ENCODE assay signal across 27 mouse cellular contexts in genomic region chr5:147302141-147302540, GRCm38 (mm10). TPM values are rescaled to one million over a fixed set of nuclear protein-coding genes. Genes with fewer than 3 reads are reported as not detected.
"Had no signal": no experiment of that assay in that cellular context is flagged by ENCODE, and none has a peak within 500 bp of the region (broad histone marks: within the 10 kb centered on the region; RNA-seq: fewer than 3 reads in every experiment).

No protein-coding gene starts in this region.

- H3K4me2 ChIP-seq: kidney, embryonic 15.5 days; limb, embryonic 13.5 days; lung, embryonic 14.5 days; midbrain, embryonic 13.5 days had no signal

- H3K27ac ChIP-seq: kidney, embryonic 15.5 days; left cerebral cortex, adult 2 months; limb, embryonic 13.5 days; liver, embryonic 14.5 days; macrophage; midbrain, embryonic 13.5 days had no signal

- H3K36me3 ChIP-seq: kidney, embryonic 15.5 days; limb, embryonic 13.5 days; midbrain, embryonic 13.5 days had no signal

- H3K9me3 ChIP-seq: kidney, embryonic 15.5 days; limb, embryonic 13.5 days; midbrain, embryonic 13.5 days had no signal

- H3K9ac ChIP-seq: kidney, embryonic 15.5 days; limb, embryonic 13.5 days; liver, embryonic 14.5 days; liver, postnatal 0 days; lung, embryonic 14.5 days; midbrain, embryonic 13.5 days had no signal

- H3K4me3 ChIP-seq: kidney, embryonic 15.5 days; left cerebral cortex, adult 2 months; limb, embryonic 13.5 days; midbrain, embryonic 13.5 days had no signal

- DNase-seq: kidney, adult 11 months; kidney, adult 8-10 months; kidney, postnatal 10 days; kidney, postnatal 36 days; layer of hippocampus, postnatal 36 days; liver; lung, embryonic 14.5 days; thymus, adult 18-20 months; thymus, postnatal 4 days had no signal

- ATAC-seq: liver, postnatal 0 days; lung, postnatal 0 days; midbrain, embryonic 13.5 days had no signal

RNA-seq across cellular contexts. Expression of gene Cdx2, which starts 4.9 kb away (rescaled TPM):
- total RNA-seq: layer of hippocampus, adult 8-10 months; layer of hippocampus, postnatal 10 days; layer of hippocampus, postnatal 36 days; left cerebral cortex, adult 2 months; left cerebral cortex, postnatal 10 days; left cerebral cortex, postnatal 36 days; megakaryocyte, adult 5-6 weeks; midbrain, postnatal 0 days had no signal
- polyA plus RNA-seq: kidney, embryonic 15.5 days; liver, embryonic 14.5 days; liver, postnatal 0 days; lung, embryonic 14.5 days; lung, postnatal 0 days; macrophage; midbrain, embryonic 13.5 days; midbrain, postnatal 0 days; neural tube, embryonic 11.5 days; neural tube, embryonic 14.5 days; testis, adult 2 months had no signal

RNA-seq across cellular contexts. Expression of gene Urad, which starts 20.1 kb away (rescaled TPM):
- total RNA-seq: layer of hippocampus, adult 8-10 months; layer of hippocampus, postnatal 10 days; layer of hippocampus, postnatal 36 days; left cerebral cortex, adult 2 months; left cerebral cortex, postnatal 10 days; left cerebral cortex, postnatal 36 days; megakaryocyte, adult 5-6 weeks; midbrain, postnatal 0 days had no signal
- polyA plus RNA-seq: kidney, embryonic 15.5 days; limb, embryonic 13.5 days; lung, embryonic 14.5 days; lung, postnatal 0 days; macrophage; midbrain, embryonic 13.5 days; midbrain, postnatal 0 days; neural tube, embryonic 11.5 days; neural tube, embryonic 14.5 days; stomach, embryonic 14.5 days; testis, adult 2 months had no signal

RNA-seq across cellular contexts. Expression of gene Pdx1, which starts 32.4 kb away (rescaled TPM):
- total RNA-seq: layer of hippocampus, adult 8-10 months; layer of hippocampus, postnatal 10 days; layer of hippocampus, postnatal 36 days; left cerebral cortex, adult 2 months; left cerebral cortex, postnatal 10 days; left cerebral cortex, postnatal 36 days; megakaryocyte, adult 5-6 weeks; midbrain, postnatal 0 days had no signal
- polyA plus RNA-seq: kidney, embryonic 15.5 days; limb, embryonic 13.5 days; liver, postnatal 0 days; lung, embryonic 14.5 days; lung, postnatal 0 days; macrophage; midbrain, embryonic 13.5 days; midbrain, postnatal 0 days; neural tube, embryonic 11.5 days; neural tube, embryonic 14.5 days; testis, adult 2 months had no signal
